Mouse (Mus musculus): ENCODE data around the gene Wdr49.

DNA sequence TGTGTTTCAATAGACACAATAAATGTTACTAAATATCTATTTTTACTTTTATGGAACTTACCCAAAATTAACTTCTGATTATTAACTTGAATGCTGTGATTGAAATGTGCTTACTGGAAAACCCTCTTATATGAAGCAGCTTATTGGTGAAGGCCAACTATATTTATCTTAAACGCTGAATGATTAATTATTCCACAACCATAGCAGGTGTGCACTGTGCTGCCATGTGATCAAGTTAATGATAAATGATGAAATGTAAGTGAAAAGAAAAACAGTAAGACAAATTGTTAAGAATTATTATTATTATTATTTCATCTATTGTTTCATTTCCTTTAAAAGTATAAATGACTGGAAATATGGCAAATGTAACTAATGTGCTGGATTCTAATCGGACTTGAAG lies 212.0 kb downstream of the Wdr49 start, which contains the start of gene Serpini2:
- no peak for TF ChIP-seq CTCF (IDR thresholded peaks at IDR 0.05; ENCODE audit: control insufficient read depth, insufficient read depth, insufficient replicate concordance, low read depth, low read length)
- no peak for TF ChIP-seq POLR2A (IDR thresholded peaks at IDR 0.05; ENCODE audit: control insufficient read depth, low read depth, low read length)

Data from testis, adult 2 months (tissue).